Mouse (Mus musculus): ENCODE measurements around the gene Pip4k2b.
"Not testable (repeated sequence)": the region's sequence is repeated elsewhere in the genome, so short reads cannot be mapped to it uniquely, and the experiment has no call there.

Gene Pip4k2b

DNA sequence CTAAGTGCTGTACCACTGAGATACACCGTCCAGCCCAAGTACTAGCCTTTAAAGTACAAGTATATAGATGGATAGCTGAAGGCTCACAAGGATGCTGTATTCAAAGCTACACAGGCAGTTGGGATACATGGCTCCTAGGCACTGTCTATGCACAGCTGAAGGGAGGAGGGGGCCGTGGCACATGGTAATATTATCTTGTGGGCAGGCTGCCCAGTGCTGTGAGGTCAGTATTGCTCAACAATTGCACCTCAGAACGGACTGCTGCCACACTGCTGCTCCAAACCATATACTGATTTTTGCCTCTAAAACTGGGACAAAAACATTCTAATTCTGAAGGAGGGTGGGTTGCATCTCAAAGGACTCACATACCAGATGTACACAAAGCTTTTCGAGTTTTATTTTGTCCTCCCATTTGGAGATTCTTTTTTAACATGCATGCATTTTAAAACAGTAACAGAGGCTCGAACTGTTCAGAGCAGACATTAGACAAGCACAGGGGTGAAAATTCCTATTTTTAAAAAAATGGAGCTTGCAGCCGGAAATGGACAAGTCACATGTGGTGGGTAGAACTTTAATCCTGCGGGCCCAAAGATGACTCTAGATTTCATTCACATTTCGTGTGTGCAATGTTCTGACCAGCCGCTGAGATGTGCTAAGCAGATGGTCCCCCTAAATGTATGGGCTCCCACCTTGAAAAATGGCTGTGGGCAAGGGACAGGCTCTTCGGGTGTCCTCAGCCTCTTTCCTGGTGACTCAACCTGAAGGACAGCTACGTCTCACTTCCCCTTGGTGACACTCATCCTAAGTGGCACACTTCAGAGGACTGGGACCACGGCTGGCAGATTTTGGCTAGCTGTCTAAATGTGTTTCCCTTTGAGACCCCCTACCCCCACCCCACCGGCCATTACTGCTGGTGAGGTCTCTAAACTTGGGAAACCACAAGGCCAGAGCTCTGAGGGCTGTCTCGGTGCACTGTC is 29.4 kb downstream of the Pip4k2b start:
- DNase-seq (ENCODE audit: low spot score) = no peak

DNA sequence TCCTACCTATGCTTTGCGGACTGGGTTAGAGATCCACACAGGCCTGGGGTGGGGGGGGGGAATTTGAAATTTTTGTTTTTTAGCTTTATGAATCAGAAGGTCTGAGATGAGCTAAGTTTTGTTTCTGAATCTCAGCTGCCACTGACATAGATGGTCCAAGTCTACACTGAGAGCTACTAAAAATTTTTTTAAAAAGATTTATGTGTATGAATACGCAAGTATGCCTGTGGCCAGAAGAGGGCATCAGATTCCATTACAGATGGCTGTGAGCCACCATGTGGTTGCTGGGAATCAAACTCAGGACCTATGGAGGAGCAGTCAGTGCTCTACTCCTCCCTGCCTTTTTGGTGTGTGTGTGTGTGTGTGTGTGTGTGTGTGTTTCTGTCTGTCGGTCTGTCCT is 30.1 kb downstream of the Pip4k2b start:
- no peak for DNase-seq (ENCODE audit: low spot score)

DNA sequence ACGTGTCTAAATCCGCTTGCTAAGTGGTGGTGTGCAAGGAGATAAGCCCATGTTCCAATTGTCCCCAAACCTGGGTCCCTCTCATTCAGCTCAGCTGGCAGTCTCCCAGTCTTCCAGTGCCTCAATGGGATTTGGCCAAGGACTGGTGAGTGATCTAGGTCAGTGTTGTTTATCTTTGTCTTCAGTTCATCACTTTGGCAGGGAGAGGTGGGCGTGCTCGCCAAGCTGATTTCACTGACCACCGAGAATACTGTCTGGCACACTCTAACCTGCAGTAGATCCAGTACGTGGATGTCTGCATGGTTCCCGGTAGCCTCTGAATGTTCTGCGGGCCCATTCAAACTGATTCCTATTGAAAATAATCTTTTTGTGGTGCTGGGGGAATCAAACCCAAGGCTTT is 30.6 kb downstream of the Pip4k2b start:
- DNase-seq (ENCODE audit: low spot score) = no peak

DNA sequence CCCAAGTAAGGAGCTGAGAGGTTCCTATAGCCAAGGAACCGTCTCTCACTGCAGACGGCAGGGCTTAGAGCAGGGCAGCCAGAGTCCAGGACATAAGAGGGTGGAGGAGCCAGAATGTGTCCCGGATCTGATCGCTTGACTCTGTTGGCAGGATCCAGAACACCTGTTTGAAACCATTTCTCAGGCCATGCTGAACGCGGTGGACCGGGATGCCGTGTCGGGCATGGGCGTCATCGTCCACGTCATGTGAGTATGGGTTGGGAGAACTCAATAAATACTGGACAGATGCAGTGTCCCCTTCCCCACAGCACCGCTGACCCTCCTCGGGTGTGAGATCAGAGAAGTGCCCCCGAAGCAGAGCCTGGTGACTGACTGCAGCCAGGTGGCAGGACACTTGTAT is 32.2 kb downstream of the Pip4k2b start:
- DNase-seq (ENCODE audit: low spot score) = no peak

DNA sequence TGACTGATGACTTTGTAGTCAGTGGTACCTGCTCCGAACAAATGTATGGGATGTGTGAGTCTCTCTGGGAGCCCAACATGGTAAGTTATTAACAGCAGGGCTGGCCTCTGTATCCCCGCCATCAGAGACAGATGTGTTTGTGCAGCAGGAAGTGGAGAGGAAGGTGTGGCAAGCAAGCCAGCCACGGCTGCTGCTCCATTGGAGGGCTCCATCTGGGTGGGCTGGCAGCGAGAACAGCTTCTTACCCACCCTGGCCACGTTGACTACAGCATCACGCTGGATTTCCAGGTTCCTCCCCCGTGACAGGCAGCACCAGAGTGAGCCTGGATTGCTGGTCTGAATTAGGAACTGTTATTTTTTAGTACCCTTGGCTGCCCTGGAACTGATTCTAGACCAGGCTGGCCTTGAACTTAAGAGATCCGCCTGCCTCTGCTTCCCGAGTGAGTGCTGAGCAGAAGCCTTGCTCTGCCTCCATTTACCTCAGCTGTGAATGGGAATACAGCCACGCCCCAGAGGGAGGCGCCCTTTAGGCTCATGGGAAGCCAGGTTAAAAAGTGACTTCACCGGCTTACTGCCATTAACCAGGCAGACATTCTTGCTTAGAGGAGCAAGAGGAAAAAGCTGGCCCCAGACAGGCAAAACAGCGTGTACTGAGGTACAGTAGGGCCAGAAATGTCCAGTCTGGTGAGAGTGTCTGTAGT is 33.2 kb downstream of the Pip4k2b start:
- no peak for DNase-seq (ENCODE audit: low spot score)

DNA sequence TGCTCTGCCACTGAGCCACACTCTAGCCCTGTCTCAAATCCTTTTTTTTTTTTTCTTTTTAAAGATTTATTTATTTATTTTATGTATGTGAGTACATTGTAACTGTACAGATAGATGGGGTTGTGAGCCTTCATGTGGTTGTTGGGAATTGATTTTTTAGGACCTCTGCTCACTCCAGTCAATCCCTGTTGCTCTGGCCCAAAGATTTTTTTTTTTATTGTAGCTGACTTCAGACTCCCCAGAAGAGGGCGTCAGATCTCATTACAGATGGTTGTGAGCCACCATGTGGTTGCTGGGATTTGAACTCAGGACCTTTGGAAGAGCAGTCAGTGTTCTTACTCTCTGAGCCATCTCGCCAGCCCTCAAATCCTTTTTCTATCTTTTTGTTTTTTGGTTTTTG is 34.4 kb downstream of the Pip4k2b start:
- not testable (repeated sequence) for DNase-seq (ENCODE audit: low spot score)

DNA sequence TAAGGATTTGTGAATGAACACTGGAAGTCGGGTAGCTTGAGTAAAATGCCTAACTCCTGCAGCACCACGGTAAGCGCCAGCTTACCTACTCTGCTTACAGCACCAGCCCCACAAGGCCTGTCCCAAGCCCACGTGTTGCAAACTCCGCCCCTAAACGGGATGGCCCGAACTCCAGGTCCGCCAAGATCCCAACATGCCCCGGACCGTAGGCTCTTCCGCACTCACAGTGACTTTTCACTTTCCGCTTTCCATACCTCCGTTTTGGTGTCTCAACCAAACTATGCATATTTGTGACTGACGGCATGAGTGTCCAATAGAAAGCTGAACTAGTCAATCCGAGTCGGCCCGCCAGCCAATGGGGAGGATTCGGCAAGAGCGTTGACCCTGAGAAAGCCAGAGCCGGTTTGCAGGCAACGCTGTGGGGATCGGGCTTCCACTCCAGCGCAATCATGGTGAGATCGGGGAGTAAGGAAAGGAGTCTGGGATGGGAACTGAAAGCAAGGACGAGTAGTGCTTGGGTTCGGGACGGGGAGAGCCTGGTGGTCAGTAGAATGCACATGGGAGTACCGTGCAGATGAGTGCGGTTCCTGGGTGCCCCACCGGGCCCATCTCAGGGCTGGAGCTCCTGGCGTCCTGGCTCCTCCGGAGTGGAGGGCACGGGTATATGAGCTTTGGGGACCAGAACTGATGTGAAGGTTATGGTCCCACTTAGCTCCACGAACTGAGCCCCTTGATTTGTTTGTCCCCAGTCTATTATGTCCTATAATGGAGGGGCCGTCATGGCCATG is 41.3 kb downstream of the Pip4k2b start, which contains the start of gene Psmb3:
Psmb3 (plus strand) TSS at position 361 of the 788 bp plus-strand sequence.
- DNase-seq (ENCODE audit: low spot score) = peak; percentile 100

DNA sequence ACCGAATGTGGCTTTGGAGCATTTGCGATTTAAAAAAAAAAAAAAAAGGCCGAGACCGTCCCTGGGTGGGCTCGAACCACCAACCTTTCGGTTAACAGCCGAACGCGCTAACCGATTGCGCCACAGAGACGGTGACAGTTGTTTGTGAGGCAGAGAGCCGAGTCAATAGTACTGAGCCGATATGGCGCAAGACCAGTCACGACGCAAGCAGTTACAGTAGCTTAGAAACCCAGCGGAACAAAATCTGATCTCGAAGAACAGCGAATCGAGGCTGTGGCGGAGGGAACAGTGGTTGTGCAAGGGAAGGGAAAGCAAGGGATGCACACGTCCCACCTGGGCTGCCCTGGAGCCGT is 42.1 kb downstream of the Pip4k2b start:
- peak; percentile 78 for DNase-seq (ENCODE audit: low spot score)

DNA sequence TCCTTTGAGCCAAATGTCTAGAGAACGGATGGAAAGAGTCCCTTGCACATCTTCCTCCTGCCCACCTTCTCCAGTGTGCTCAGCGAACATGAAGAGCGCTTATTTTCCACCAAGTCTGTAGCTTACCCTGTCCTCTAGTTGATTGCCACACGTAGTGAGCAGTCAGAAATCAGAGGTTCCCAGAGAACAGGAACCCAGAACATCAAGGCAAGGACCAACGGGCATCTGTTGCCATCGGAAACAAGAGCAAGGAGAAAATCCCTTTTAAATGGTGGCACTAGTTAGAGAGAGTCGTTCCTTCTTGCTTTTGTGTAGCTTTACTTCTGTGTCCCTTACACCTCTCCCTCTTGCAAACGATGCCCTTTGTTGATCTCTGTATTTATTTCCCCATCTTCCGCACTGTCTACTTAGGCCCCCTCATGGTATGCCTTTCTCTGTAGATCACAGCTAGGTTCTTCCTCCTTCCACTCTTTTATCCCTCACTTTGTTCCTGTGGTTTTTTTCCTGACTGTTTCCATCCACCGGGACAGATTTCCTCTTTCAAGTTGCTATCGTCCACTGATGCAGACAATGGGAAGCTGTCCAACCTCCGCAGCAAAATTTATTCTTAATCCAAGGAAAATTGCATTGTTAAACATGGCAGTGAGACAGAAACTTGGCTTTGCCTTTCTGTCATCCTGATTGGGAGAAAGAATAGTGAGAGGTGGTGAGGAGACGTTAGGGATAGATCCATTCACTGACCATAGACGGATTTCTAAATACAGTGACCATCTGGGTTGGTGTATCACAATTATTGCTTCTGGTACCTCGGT is 42.7 kb downstream of the Pip4k2b start:
- no peak for DNase-seq (ENCODE audit: low spot score)

DNA sequence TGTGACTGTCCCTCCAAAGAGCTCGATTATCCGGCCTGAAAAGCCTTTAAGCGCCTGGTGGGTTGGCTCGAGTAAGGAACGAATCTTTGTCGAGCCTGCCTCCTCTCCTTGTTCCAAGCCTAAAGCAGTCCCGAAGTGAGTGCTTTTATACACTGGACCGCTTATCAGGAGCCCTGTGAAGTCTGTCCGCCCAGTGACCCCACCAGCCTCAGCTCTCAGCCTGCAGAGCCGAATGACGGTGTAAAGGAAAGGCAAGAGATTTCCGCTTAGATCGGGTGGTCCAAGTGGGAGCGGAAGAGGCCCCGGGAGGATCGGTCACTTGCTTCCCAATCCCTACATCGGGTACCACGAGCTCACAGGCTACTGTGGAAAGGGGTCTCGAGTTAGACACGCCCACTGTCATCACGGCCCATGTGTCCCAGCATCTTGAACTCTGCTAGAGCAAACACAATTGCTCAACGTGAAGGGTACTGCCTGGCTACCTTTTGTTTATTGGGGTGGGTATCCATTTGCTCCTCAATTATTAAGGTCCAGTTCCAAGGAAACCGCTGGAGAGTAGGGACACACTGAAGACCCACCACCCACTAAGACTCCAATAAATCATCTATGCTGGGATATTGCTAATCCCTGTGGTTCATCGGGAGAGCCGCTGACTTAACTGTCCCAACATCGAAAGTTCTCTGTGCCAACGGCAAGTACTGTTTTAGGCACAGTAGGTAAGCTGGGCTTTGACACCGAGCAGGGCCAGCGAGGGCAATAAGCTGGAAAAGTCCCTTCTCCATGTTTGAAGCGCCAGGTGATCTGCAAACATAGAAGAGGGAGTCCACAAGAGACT is 43.5 kb downstream of the Pip4k2b start:
- DNase-seq (ENCODE audit: low spot score) = no peak

DNA sequence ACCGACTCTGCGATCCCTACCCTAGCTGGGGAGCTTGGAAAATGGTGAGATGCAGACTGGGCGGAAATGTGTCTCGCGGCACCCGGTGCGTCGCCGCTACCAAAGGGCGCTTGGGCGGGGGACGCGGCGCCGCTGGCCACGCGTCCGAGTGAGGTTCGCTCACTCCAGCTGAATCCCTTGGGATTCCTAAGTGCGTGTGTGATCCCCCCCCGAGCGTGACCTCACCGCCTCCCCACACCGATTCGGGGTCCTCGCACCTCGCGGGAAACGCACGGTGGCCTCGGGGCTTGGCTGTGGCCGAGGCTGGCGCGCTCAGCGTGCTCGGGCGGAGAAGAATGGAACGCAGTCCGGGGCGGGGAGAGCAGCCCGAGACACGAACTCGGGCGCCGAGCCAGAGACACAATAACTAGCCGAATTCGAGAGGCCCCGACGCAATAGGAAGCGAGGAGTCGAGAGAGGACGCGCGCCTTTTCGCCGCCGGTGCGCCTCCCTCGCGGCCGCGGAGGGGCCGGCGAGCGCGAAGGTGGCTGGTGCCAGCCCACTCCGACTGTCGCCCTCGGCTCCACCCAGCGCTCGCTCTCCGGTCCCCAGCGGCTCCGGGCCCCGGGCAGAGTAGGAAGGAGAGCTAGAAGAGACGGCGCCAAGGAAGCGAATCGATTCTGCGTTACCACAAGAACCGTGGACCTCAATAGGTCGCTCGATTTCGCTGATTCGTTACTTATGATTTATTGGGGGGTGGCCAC is 44.3 kb downstream of the Pip4k2b start, which contains the start of gene Pcgf2:
Pcgf2 (minus strand) TSS at position 495 of the 743 bp plus-strand sequence.
- peak; percentile 80 for DNase-seq (ENCODE audit: low spot score)

DNA sequence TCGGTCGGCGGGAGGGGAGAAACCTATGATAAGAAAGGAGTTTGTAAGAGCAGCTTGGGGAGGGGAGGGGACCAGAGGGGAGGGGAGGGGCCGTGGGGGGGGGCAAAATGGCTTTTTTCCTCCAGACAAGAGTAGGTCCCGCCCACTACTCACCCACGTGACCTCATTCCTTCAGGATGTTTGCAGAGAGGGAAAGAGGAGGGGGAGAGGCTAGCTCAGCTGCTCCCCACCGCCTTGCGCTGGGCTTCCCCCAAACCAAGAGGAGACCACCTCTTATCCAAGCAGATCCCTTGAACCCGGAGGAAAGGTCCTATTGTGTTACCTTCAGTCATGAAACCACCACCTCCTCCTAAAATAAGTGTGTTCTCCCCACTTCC is 44.9 kb downstream of the Pip4k2b start:
- peak; percentile 88 for DNase-seq (ENCODE audit: low spot score)

DNA sequence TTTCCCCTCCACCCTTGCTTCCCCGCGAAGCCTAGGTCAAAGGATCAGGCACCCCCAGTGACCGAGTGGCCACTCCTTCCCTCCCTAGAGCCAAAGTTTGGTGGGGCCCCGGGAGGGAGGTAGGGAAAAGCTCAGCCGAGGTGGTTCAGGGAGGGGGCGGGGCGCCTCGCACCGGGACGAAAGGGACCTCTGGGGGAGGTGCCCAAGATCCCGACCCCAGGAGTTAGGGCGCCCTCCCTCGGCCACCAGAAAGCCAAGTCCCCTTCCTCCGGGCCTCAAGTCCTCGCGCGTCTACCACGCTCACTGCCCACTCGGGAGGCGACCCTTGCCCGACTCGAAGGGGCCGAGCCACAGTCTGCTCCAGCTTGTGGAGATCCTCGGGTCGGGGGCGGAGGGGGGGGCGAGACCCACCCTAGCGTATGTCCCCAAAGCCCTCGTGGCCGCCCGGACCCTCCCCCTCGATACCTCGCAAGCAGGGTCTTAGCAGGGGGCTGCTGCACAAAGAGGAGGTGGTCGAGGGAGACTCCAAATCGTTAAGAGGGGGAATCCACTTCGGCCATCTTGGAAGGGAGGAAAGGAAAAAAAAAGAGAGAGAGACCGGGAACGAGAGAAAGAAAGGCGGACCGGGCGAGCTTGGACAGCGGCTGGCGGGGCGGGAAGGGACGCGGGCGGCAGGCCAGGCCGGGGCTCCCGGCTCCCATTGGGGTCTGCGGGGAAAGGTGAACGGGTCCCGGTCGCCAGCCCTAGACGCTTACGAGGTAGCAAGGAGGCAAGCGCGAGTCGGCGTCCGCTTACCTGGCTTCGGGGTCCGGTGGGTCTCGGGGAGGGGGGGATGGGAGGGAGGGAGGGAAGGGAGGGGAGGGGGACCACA is 45.5 kb downstream of the Pip4k2b start:
- DNase-seq (ENCODE audit: low spot score) = peak; percentile 85

DNA sequence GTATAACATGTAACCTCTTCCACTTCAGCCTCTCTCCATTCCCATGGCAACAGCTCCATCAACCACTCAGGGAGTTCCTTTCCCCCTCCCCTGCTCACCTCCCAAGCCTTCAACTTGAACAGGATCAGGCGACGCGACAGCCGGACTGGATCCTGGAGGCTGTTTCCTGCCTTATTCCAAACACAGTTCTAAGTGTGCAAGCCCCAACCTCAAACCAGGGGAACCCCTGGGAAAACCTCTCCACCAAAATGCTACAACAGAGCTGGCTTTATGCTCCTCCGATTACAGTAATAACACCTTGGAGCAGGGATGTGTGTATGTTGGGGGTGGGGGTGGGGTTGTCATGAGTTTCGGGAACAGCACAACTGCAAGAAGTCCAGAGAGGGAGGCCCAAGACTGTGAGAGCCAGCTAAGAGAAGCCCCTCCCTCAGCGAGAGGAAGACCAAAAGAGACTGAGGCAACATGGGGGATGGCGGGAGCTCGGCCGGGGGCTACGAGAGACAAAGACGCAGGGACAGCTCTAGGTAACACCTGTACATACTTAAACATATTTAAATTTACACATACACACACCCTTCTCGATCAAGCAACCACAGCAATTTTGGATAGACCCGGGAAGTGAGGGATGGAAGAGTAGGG is 46.5 kb downstream of the Pip4k2b start:
- no peak for DNase-seq (ENCODE audit: low spot score)

DNA sequence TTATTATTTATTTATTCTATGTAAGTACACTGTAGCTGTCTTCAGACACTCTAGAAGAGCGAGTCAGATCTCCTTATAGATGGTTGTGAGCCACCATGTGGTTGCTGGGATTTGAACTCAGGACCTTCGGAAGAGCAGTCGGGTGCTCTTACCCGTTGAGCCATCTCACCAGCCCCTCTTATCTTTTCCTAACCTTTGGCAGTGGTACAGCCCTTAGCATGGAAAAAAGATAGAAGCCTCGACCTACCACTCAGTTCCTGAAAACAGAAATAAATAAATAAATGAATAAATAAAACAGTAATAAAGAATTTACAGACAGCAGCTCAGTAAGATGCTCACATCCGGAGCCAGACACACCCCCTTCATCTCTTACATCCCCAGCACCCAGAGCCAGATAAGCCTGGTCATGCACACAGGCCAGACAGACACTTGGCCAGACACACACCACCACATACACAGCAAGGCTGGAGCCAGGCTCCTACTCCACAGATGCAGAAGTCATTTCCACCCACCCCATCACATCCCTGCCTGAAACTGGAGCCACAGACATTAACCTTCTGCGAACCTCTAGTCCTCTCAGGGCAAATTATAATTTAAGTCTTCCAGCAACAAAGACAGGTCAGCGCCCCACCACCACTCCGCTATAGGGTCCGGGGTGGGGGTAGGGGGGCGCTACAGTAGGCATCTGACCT is 47.2 kb downstream of the Pip4k2b start:
- DNase-seq (ENCODE audit: low spot score) = no peak

DNA sequence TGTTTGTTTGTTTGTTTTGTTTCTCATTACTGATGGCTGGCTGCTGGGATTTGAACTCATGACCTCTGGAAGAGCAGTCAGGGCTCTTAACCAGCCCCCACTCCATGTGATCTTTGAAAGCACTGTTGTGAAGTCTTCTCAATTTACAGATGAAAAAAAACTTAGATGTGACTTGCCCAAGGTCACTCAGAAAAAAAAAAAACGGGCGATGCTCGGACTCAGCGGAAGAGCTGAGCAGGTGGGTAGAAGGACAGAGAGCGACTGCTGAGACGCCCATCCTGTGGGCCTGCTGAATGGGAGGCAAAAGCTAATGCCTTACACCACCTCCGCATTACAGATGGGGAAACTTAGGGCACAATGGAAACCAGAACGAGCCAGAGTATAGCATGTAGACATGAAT is 47.8 kb downstream of the Pip4k2b start:
- DNase-seq (ENCODE audit: low spot score) = no peak

DNA sequence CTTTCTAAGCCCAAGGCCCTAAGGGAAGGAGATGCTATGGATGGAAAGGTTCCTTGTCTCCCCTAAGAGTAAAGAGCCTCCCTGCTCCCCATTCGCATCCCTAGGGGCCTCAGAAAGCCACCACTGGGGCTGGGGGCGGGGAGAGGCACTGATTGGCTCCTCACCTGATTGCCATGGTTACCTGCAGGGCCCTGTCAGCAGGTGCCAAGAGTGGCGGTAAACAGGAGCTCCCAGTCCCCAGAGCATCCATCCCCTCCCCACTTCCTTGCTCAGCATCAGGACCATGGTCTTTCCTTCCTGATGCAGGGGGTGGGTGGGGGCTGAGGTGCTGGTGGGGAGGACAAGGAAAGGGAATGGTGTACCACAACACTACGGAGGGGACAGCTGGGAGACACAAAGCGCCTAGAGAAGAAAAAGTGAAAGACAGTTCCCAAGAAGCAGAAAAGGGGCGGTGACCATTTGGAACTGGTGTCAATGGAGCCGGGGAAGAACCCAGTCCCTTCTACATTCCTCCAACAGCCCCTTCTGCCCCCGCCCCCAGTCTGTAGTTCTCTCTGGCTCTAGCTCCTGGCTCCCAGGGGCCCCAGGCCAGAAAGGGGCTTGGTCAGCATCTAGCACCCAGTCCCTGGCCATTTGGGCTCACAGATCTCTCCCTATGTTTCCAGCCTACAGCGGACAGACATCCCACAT is 48.6 kb downstream of the Pip4k2b start:
- no peak for DNase-seq (ENCODE audit: low spot score)

All from testis, postnatal 14 days (tissue).